ENCODE assay signal across 11 mouse cellular contexts in the genomic region with DNA sequence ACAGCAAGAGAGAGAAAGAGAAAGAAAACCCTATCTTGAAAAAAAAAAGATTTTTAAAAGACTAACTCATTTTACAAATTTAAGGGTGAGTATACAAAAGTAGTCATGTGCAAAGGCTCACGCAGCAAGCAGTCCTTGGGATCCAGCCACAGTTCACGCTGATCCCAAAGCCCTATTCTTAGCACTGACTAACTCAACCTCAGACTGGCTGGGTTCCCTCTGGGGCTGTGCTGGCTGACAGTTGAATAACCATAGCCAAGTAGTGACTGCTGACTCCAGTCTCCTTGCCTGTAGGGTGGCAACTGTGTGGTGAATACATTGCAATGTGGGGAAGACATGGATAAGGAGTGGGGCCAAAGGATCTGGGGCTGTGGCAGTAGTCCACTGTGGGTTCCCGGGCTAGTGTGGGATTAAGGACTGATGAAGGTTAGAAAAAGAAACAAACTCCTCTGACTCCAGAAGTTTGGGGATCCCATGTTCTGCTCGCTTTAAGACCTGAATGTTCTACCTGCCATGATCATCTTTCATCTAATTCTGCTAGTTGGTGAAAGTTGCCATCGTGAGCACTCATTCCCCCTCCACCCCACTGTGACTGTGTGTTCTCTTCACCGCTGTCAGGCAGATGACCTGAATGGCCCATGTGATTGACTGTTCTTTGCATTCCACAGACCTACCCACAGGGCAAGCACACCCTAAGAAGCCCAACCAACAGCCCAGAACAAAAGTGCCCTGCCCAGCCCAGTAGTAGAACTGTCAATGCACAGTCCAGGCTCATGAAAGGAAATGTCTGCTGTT. TPM values are rescaled to one million over a fixed set of nuclear protein-coding genes. Genes with fewer than 3 reads are reported as not detected.
DNase-seq lines count a peak whose midpoint lies in the region; ATAC-seq and TF ChIP-seq lines count a peak whose summit lies in the region.
"Had no signal": no experiment of that assay in that cellular context is flagged by ENCODE, and none has a peak within 500 bp of the region (broad histone marks: within the 10 kb centered on the region; RNA-seq: fewer than 3 reads in every experiment).

No protein-coding gene starts in this region.

- H3K9me3 ChIP-seq in heart, embryonic 12.5 days (replicated peaks), result no peaks in the 10 kb centered on the region
- H3K9me3 ChIP-seq in limb, embryonic 10.5 days (replicated peaks), result no peaks in the 10 kb centered on the region
- H3K9me3 ChIP-seq in hindbrain, embryonic 14.5 days (ENCODE audit: control insufficient read depth, low read length), result no peaks in the 10 kb centered on the region
- H3K9me3 ChIP-seq: kidney, embryonic 15.5 days; limb, embryonic 12.5 days; stomach, embryonic 15.5 days had no signal

- H3K4me2 ChIP-seq in heart, embryonic 12.5 days, result no peak overlapping the region
- no peak overlapping the region for H3K4me2 ChIP-seq in hindbrain, embryonic 14.5 days (replicated peaks)
- H3K4me2 ChIP-seq: kidney, embryonic 15.5 days; limb, embryonic 12.5 days; stomach, embryonic 15.5 days had no signal

- DNase-seq in left cerebral cortex, adult 2 months (ENCODE audit: extremely low spot score in 1 of 2, low spot score in 2 of 2), result no peak
- DNase-seq in left cerebral cortex, adult 11 months (ENCODE audit: low spot score), result no peak
- DNase-seq in adrenal gland, postnatal 36 days, result peak; percentile 60 to 66
- DNase-seq in lung, postnatal 25 days (ENCODE audit: low spot score), result peak; percentile 60
- no peak for DNase-seq in limb, embryonic 10.5 days (ENCODE audit: low spot score)
- DNase-seq in spleen, postnatal 14 days (ENCODE audit: low spot score in 2 of 2), result no peak
- no peak for DNase-seq in hindbrain, embryonic 14.5 days (ENCODE audit: low spot score)

- H3K4me1 ChIP-seq in heart, embryonic 12.5 days (replicated peaks), result peaks cover 13% of the 10 kb centered on the region
- H3K4me1 ChIP-seq in limb, embryonic 10.5 days, result peaks cover 4% of the 10 kb centered on the region; the same call in 1 of the 2 replicates
- peaks cover 10% of the 10 kb centered on the region; the same call in 1 of the 2 replicates for H3K4me1 ChIP-seq in hindbrain, embryonic 14.5 days (replicated peaks; ENCODE audit: control insufficient read depth, insufficient read depth, low read length)
- H3K4me1 ChIP-seq: limb, embryonic 12.5 days had no signal

- no peak for TF ChIP-seq CTCF in left cerebral cortex, adult 2 months (IDR thresholded peaks at IDR 0.05)

- peak overlapping the region; percentile 13 for H3K27ac ChIP-seq in left cerebral cortex, adult 2 months
- peak overlapping the region; percentile 48 for H3K27ac ChIP-seq in heart, embryonic 12.5 days (ENCODE audit: poor library complexity, severe bottlenecking)
- no peak overlapping the region for H3K27ac ChIP-seq in limb, embryonic 10.5 days
- H3K27ac ChIP-seq in hindbrain, embryonic 14.5 days, result no peak overlapping the region
- H3K27ac ChIP-seq: kidney, embryonic 15.5 days; limb, embryonic 12.5 days; stomach, embryonic 15.5 days had no signal

- H3K4me3 ChIP-seq in left cerebral cortex, adult 2 months, result no peak overlapping the region
- no peak overlapping the region for H3K4me3 ChIP-seq in heart, embryonic 12.5 days
- H3K4me3 ChIP-seq in limb, embryonic 10.5 days, result no peak overlapping the region
- H3K4me3 ChIP-seq in hindbrain, embryonic 14.5 days (replicated peaks; ENCODE audit: low read length), result no peak overlapping the region
- H3K4me3 ChIP-seq: kidney, embryonic 15.5 days; limb, embryonic 12.5 days; stomach, embryonic 15.5 days had no signal

- no peak for ATAC-seq in heart, embryonic 12.5 days (ENCODE audit: insufficient number of reproducible peaks, low FRiP score)
- ATAC-seq in hindbrain, embryonic 14.5 days (ENCODE audit: low FRiP score), result no peak

- intact Hi-C loops in left cerebral cortex, adult 2 months (cut with DNase I), result loop anchor here (2.0 kb wide), 1 partner anchor 166 kb away; no protein-coding TSS in a partner anchor

- WGBS in heart, embryonic 12.5 days, result 72% methylated on average over 6 of the region's 6 CpGs
- WGBS in limb, embryonic 10.5 days, result 86% methylated on average over 6 of the region's 6 CpGs
- 73% methylated on average over 6 of the region's 6 CpGs for WGBS in hindbrain, embryonic 14.5 days

- peaks cover 40% of the 10 kb centered on the region for H3K36me3 ChIP-seq in heart, embryonic 12.5 days
- H3K36me3 ChIP-seq in limb, embryonic 10.5 days, result peaks cover 3% of the 10 kb centered on the region; the same call in 1 of the 2 replicates
- H3K36me3 ChIP-seq in hindbrain, embryonic 14.5 days (replicated peaks; ENCODE audit: control insufficient read depth, insufficient read depth), result peaks cover 4% of the 10 kb centered on the region; the same call in 1 of the 2 replicates
- H3K36me3 ChIP-seq: stomach, embryonic 15.5 days had no signal

- H3K9ac ChIP-seq in heart, embryonic 12.5 days, result no peak overlapping the region
- H3K9ac ChIP-seq in hindbrain, embryonic 14.5 days, result no peak overlapping the region
- H3K9ac ChIP-seq: kidney, embryonic 15.5 days; limb, embryonic 12.5 days; stomach, embryonic 15.5 days had no signal

- no peaks in the 10 kb centered on the region for H3K27me3 ChIP-seq in heart, embryonic 12.5 days (replicated peaks)
- no peaks in the 10 kb centered on the region for H3K27me3 ChIP-seq in limb, embryonic 10.5 days (ENCODE audit: low read depth, poor library complexity, severe bottlenecking)
- no peaks in the 10 kb centered on the region for H3K27me3 ChIP-seq in hindbrain, embryonic 14.5 days (ENCODE audit: control insufficient read depth, insufficient read depth, low read length)
- H3K27me3 ChIP-seq: kidney, embryonic 15.5 days; limb, embryonic 12.5 days; stomach, embryonic 15.5 days had no signal

RNA-seq across cellular contexts. Expression of a gene that starts 2.2 kb away (rescaled TPM):
- 10 to 100 TPM; 11.5 to 14.3 TPM for total RNA-seq in left cerebral cortex, adult 2 months (2021)
- 10 to 100 TPM; 11.0 to 13.9 TPM for total RNA-seq in adrenal gland, postnatal 36 days (2021)
- 13.6 and 15.4 TPM in 2 replicates for polyA plus RNA-seq in heart, embryonic 12.5 days (2016; fragmentation: Nextera tagmentation; extraction: Ambion mirVana)
- 15.6 and 20.6 TPM in 2 replicates for polyA plus RNA-seq in limb, embryonic 10.5 days (2016; fragmentation: Nextera tagmentation; extraction: Ambion mirVana)
- 14.2 and 20.3 TPM in 2 replicates for polyA plus RNA-seq in hindbrain, embryonic 14.5 days (2014; fragmentation: Nextera tagmentation; extraction: Ambion mirVana)

RNA-seq across cellular contexts. Expression of a gene that starts 32.9 kb away (rescaled TPM):
- total RNA-seq in left cerebral cortex, adult 2 months (2021), result 10 to 100 TPM; 33.9 to 34.1 TPM
- 10 to 100 TPM; 22.1 to 26.5 TPM for total RNA-seq in adrenal gland, postnatal 36 days (2021)
- polyA plus RNA-seq in heart, embryonic 12.5 days (2016; fragmentation: Nextera tagmentation; extraction: Ambion mirVana), result 49.9 and 51.6 TPM in 2 replicates
- polyA plus RNA-seq in limb, embryonic 10.5 days (2016; fragmentation: Nextera tagmentation; extraction: Ambion mirVana), result 2.8 and 3.2 TPM in 2 replicates
- polyA plus RNA-seq in hindbrain, embryonic 14.5 days (2014; fragmentation: Nextera tagmentation; extraction: Ambion mirVana), result 7.0 and 7.1 TPM in 2 replicates

Comparison
In these comparisons a context has a peak if more than half of its experiments do, and no peak if none do; other contexts are left out.
1. DNase-seq: peak in adrenal gland, postnatal 36 days (2 of 2) and lung, postnatal 25 days (single experiment); none in left cerebral cortex, adult 2 months (0 of 2), left cerebral cortex, adult 11 months (single experiment), limb, embryonic 10.5 days (single experiment), spleen, postnatal 14 days (0 of 2) and hindbrain, embryonic 14.5 days (single experiment).
2. H3K27ac ChIP-seq: peak in left cerebral cortex, adult 2 months (single experiment) and heart, embryonic 12.5 days (single experiment); none in limb, embryonic 10.5 days (single experiment) and hindbrain, embryonic 14.5 days (single experiment).